Mouse (Mus musculus): Measurements from ENCODE around the gene Mafk. TPM values are rescaled to one million over a fixed set of nuclear protein-coding genes. Genes with fewer than 3 reads are reported as not detected.

Mafk gene
- polyA plus RNA-seq (2014; fragmentation: Illumina TruSeq; extraction: RNeasy Lipid Tissue Mini Kit (QIAGEN cat#74804)), result 7.2 TPM

GRCm38 (mm10) chr5:139791227-139792158, at the start of gene Mafk:
TSS of gene Mafk (plus strand) at chr5:139791513.

GRCm38 (mm10) chr5:139775216-139775926, 15.9 kb upstream of the Mafk start, which contains the start of gene Ints1:
TSS of gene Ints1 (minus strand) at chr5:139775674.

GRCm38 (mm10) chr5:139819538-139820181, 28.3 kb downstream of the Mafk start, which contains the start of gene Tmem184a:
TSS of gene Tmem184a (minus strand) at chr5:139819917.

GRCm38 (mm10) chr5:139826357-139827055, 35.2 kb downstream of the Mafk start, which contains the start of the genes Gm26938 and Psmg3:
TSS of gene Gm26938 (minus strand) at chr5:139826407.
TSS of gene Psmg3 (minus strand) at chr5:139826885.

Other genes with a start within 250 kb of the Mafk start
- gene Uncx, start 248.0 kb upstream of the Mafk start, polyA plus RNA-seq (2014; fragmentation: Illumina TruSeq; extraction: RNeasy Lipid Tissue Mini Kit (QIAGEN cat#74804)), result not detected
- gene Micall2, start 55.2 kb upstream of the Mafk start, polyA plus RNA-seq (2014; fragmentation: Illumina TruSeq; extraction: RNeasy Lipid Tissue Mini Kit (QIAGEN cat#74804)), result 0.29 TPM
- 0.54 TPM for gene Ints1, start 15.8 kb upstream of the Mafk start, polyA plus RNA-seq (2014; fragmentation: Illumina TruSeq; extraction: RNeasy Lipid Tissue Mini Kit (QIAGEN cat#74804))
- gene Tmem184a, start 28.4 kb downstream of the Mafk start, polyA plus RNA-seq (2014; fragmentation: Illumina TruSeq; extraction: RNeasy Lipid Tissue Mini Kit (QIAGEN cat#74804)), result 0.51 TPM
- not detected for gene Gm26938, start 34.9 kb downstream of the Mafk start, polyA plus RNA-seq (2014; fragmentation: Illumina TruSeq; extraction: RNeasy Lipid Tissue Mini Kit (QIAGEN cat#74804))
- not detected for gene Psmg3, start 35.4 kb downstream of the Mafk start, polyA plus RNA-seq (2014; fragmentation: Illumina TruSeq; extraction: RNeasy Lipid Tissue Mini Kit (QIAGEN cat#74804))
- 0.17 TPM for gene Elfn1, start 116.4 kb downstream of the Mafk start, polyA plus RNA-seq (2014; fragmentation: Illumina TruSeq; extraction: RNeasy Lipid Tissue Mini Kit (QIAGEN cat#74804))

Measured in ovary, adult 10 weeks (tissue).